ENCODE assay signal across 8 mouse cellular contexts in genomic region chr17:55969966-55970891, GRCm38 (mm10). TPM values are rescaled to one million over a fixed set of nuclear protein-coding genes. Genes with fewer than 3 reads are reported as not detected.
A peak's percentile ranks its signal among the peaks of the same experiment; 100 is the strongest.
DNase-seq lines count a peak whose midpoint lies in the region; ATAC-seq and TF ChIP-seq lines count a peak whose summit lies in the region.

TSS of gene Shd (plus strand) at chr17:55970467.

- WGBS in hindbrain, postnatal 0 days, result 8% methylated on average over 49 of the region's 55 CpGs
- 7% methylated on average over 55 of the region's 55 CpGs for WGBS in liver, embryonic 13.5 days (ENCODE audit: insufficient replicate concordance)

- peak within 1 kb of the TSS; percentile 76 for H3K9ac ChIP-seq in hindbrain, postnatal 0 days (replicated peaks; ENCODE audit: low read length)
- 0 out of 2 replicates have a peak within 1 kb of the TSS, but pooled peaks have one; percentile 13 for H3K9ac ChIP-seq in liver, embryonic 13.5 days

- no peak for TF ChIP-seq CTCF in embryonic fibroblast, embryonic 13.5 days (IDR thresholded peaks at IDR 0.05; ENCODE audit: borderline replicate concordance, insufficient read depth, low read length)
- TF ChIP-seq CTCF in hindbrain, postnatal 0 days (IDR thresholded peaks at IDR 0.05; ENCODE audit: low read depth), result peak; percentile 24; the same call in 1 of the 2 replicates

- peak in 1 of 2 experiments; percentile 38 for DNase-seq in frontal cortex, adult 2 months (ENCODE audit: extremely low spot score in 1 of 2, low spot score in 1 of 2)
- DNase-seq in frontal cortex, postnatal 14 days (ENCODE audit: low spot score in 2 of 2), result no peak
- peak; percentile 25 to 53 for DNase-seq in adrenal gland, postnatal 36 days
- peak; percentile 80 for DNase-seq in hindbrain, postnatal 0 days (ENCODE audit: low spot score)
- DNase-seq in liver, embryonic 13.5 days, result no peak
- DNase-seq in retina, postnatal 1 day, result peak; percentile 82
- DNase-seq in thymus, postnatal 4 days, result no peak

- no peaks in the 10 kb centered on the region for H3K27me3 ChIP-seq in hindbrain, postnatal 0 days (ENCODE audit: insufficient read depth, low read length)
- H3K27me3 ChIP-seq in liver, embryonic 13.5 days, result peaks cover 62% of the 10 kb centered on the region

- H3K27ac ChIP-seq in embryonic fibroblast, embryonic 13.5 days (ENCODE audit: insufficient read depth, low read length), result no peak within 1 kb of the TSS
- H3K27ac ChIP-seq in hindbrain, postnatal 0 days, result peak within 1 kb of the TSS; percentile 76
- H3K27ac ChIP-seq in liver, embryonic 13.5 days, result no peak within 1 kb of the TSS

- peak; percentile 62 for ATAC-seq in hindbrain, postnatal 0 days
- no peak for ATAC-seq in liver, embryonic 13.5 days (ENCODE audit: low read depth)

- peak within 1 kb of the TSS; percentile 4; the same call in 1 of the 2 replicates for H3K4me3 ChIP-seq in embryonic fibroblast, embryonic 13.5 days (ENCODE audit: insufficient read depth, low read length)
- H3K4me3 ChIP-seq in hindbrain, postnatal 0 days (ENCODE audit: low read length), result peak within 1 kb of the TSS; percentile 59
- peak within 1 kb of the TSS; percentile 44 for H3K4me3 ChIP-seq in liver, embryonic 13.5 days (replicated peaks)

- H3K4me2 ChIP-seq in hindbrain, postnatal 0 days (ENCODE audit: low read depth, low read length), result peak within 1 kb of the TSS; percentile 90
- H3K4me2 ChIP-seq in liver, embryonic 13.5 days, result peak within 1 kb of the TSS; percentile 61

- peaks cover 10% of the 10 kb centered on the region for H3K36me3 ChIP-seq in hindbrain, postnatal 0 days (ENCODE audit: insufficient read depth, low read length)
- peaks cover 25% of the 10 kb centered on the region for H3K36me3 ChIP-seq in liver, embryonic 13.5 days

- no peaks in the 10 kb centered on the region for H3K4me1 ChIP-seq in embryonic fibroblast, embryonic 13.5 days (ENCODE audit: control insufficient read depth, insufficient read depth, low read length)
- peaks cover 25% of the 10 kb centered on the region for H3K4me1 ChIP-seq in hindbrain, postnatal 0 days (ENCODE audit: insufficient read depth, low read length)
- H3K4me1 ChIP-seq in liver, embryonic 13.5 days (replicated peaks), result peaks cover 14% of the 10 kb centered on the region; the same call in 1 of the 2 replicates

- H3K9me3 ChIP-seq in hindbrain, postnatal 0 days (ENCODE audit: low read length), result no peaks in the 10 kb centered on the region
- H3K9me3 ChIP-seq in liver, embryonic 13.5 days (replicated peaks), result no peaks in the 10 kb centered on the region

- no peak for TF ChIP-seq POLR2A in embryonic fibroblast, embryonic 13.5 days (IDR thresholded peaks at IDR 0.05; ENCODE audit: low read depth, low read length)

RNA-seq across cellular contexts. Expression of gene Shd, which starts in this region (rescaled TPM):
- 57.6 and 61.6 TPM in 2 replicates for polyA plus RNA-seq in frontal cortex, adult 2 months (2012; rRNA removed)
- under 1 TPM; 0.50 to 0.99 TPM for total RNA-seq in adrenal gland, postnatal 36 days (2021)
- 0.39 TPM in 1 of 2 replicates, not detected in the other for polyA plus RNA-seq in embryonic fibroblast, embryonic 13.5 days (2011; ENCODE audit: insufficient read length, low read depth, missing spikeins)
- total RNA-seq in hindbrain, postnatal 0 days (2014; rRNA removed), result 233 and 250 TPM in 2 replicates
- polyA plus RNA-seq in hindbrain, postnatal 0 days (2015; fragmentation: Nextera tagmentation; extraction: Ambion mirVana), result 150 and 152 TPM in 2 replicates
- polyA plus RNA-seq in liver, embryonic 13.5 days (2015; fragmentation: Nextera tagmentation; extraction: Ambion mirVana), result 0.22 and 0.34 TPM in 2 replicates

Comparison
In these comparisons a context has a peak if more than half of its experiments do, and no peak if none do; other contexts are left out.
1. RNA of gene Shd (total RNA-seq): 233 to 250 TPM in hindbrain, postnatal 0 days; 0.50 to 0.99 TPM in adrenal gland, postnatal 36 days; every median in the first group is over 100 times any median in the second.
2. RNA of gene Shd (polyA plus RNA-seq): 150 to 152 TPM in hindbrain, postnatal 0 days and 57.6 to 61.6 TPM in frontal cortex, adult 2 months; 0.39 TPM in embryonic fibroblast, embryonic 13.5 days and 0.22 to 0.34 TPM in liver, embryonic 13.5 days; every median in the first group is over 10 times any median in the second.
3. Peak in DNase-seq in adrenal gland, postnatal 36 days; RNA of the gene not detected or under 1 TPM.
4. DNase-seq: peak in hindbrain, postnatal 0 days (single experiment) and retina, postnatal 1 day (single experiment); none in frontal cortex, postnatal 14 days (0 of 2), liver, embryonic 13.5 days (single experiment) and thymus, postnatal 4 days (single experiment).
5. H3K4me3 ChIP-seq: peak in every context shown above with its lines; median percentile 59 in hindbrain, postnatal 0 days; 44 in liver, embryonic 13.5 days; 4 in embryonic fibroblast, embryonic 13.5 days.